Mouse (Mus musculus) 416B (cell line): ENCODE data around the gene Zbtb16.
A peak's percentile ranks its signal among the peaks of the same experiment; 100 is the strongest.

Experiments used
- DNase-seq: peaks from one replicate; pipeline ENCODE4 v3.0.0; 2011; ENCODE audit warnings: low read depth

The Zbtb16 gene

DNA sequence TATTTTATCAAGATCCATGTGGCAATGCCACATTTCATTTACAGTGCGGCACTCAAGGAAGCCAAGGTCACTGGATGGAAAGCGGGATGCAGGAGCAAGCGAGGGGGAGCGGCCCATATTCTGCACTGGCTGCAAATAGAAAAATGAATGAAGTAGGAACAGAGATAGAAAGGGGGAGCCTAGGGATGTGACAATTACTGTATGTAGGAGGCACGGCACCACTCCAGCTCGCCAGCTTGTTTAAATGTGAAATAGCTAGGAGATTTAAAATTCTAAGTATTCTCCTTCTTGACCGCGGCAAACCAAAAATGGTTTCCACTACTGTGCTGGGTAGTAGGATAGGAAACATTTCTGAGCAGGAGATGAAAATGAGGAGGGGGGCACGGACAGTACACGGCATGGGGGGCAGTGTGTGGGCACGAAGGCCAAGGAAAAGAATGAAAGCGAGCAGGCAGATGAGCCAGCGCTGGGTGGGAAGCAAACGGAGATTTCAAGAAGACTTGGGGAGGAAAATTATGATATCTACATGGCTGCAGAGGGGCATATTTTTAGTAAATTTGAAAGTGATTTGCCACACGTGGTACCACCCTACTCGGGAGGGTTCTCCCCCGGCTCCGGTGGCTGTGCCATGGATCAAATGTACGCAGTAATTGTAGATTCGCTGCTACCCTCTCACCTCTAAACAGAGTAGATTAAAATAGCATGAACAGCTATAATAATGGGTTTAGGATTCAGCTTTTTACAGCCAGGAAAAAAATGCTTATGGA is 68.2 kb downstream of the Zbtb16 start:
- no peak for DNase-seq

GRCm38 (mm10) chr9:48765927-48766326 is 70.1 kb downstream of the Zbtb16 start:
- no peak for DNase-seq

DNA sequence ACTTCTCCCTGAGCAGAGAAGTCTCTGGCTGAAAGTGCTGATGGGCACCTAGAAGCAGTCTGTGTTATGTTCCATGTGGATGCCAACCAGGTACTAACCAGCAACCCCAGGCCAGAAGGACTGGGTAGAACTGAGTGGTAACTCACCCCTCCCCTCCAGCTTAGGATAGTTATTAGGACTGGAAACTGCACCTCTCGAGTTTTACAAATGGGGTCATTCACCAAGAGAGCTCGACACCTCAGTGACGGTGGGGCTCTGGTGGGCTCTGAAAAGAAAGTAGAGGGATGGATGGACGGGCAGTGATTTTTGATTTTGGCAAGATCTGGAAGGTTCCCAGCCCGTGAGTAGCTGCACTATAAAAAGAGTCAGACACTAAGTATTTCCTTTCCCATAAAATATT is 71.7 kb downstream of the Zbtb16 start:
- no peak for DNase-seq

GRCm38 (mm10) chr9:48761732-48762637 is 74.0 kb downstream of the Zbtb16 start:
- DNase-seq = no peak

DNA sequence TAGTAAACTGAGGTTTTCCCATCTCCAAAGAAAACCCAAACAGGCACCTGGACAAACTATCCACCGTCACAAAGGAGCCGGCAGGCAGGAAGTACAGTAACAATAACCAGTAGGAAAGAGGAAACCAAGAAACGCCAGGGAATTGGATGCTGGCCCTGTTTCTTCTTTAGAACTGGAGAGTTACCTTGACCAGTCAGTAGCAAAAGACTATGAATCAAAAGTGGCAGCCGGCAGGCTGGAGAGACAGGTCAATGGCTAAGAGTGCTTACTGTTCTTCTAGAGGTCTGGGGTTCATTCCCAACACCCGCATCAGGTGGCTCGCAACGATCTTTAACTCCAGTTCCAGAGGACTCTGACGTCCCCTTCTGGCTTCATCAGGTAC is 74.9 kb downstream of the Zbtb16 start:
- DNase-seq = no peak

- peak; percentile 94 for DNase-seq
These were observed 75.4 kb downstream of the Zbtb16 start for GRCm38 (mm10) chr9:48760449-48761174.

DNA sequence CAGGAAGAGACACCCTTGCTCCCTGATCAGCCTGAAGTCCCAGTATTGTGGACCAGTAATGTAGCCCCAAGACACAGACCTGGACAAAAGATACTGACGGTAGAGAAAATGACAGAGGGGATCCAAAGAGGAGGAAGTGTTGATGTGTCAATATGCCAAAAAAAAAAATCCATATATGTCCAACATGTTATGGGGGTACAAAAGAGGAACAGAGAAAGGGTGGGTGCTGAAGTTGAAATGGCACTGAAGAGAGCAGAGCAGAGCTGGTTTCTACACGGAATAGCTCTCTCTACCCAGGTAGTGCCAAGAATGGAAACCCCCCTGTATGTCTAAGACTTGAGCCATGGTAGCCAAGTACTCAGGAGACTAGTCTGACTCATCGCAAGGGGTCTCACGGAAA is 76.9 kb downstream of the Zbtb16 start:
- no peak for DNase-seq

DNA sequence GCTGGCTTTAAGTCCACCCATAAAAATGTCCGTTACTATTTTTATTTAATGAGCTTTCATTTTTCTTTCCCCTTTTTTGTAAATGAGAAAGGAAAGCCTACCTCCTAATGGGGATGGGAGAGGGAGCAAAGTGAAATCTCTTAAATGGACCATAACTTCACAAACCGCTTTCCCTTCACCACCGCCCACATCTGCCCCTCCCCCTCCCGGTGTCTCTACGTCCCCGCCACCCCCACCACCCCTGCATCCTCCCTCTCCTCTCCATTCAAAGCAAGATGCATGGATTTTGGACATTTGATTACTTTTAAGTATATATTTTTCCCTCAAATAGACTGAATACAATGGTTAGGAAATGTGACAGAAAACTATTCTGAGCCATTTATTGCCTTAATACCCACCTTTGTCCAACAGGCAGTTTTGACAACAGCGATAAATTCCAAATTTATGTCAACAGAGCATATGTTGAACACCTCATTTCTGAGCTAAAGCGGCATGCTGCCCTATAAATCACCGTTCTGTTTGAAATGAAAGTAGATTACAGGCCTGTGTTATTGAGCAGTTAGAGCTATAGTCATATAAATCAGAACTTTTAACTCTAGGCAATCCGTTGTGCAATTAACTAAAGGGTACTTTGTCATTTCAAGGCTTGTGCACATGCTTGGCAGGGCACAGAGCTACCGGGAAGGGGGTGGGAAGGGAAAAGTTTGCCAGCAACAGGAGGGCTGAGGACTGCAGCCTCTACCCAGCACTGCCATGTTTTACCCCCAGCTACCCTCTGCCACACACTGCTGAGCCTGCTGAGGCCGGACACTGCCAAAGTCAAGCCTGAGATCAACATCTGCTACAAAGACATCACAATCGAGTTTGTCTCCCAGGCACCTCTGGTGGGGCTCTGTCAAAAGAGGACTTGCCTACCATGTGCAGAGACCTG is 78.1 kb downstream of the Zbtb16 start:
- DNase-seq = no peak

- no peak for DNase-seq
These were observed 79.7 kb downstream of the Zbtb16 start for GRCm38 (mm10) chr9:48756261-48756812.

DNA sequence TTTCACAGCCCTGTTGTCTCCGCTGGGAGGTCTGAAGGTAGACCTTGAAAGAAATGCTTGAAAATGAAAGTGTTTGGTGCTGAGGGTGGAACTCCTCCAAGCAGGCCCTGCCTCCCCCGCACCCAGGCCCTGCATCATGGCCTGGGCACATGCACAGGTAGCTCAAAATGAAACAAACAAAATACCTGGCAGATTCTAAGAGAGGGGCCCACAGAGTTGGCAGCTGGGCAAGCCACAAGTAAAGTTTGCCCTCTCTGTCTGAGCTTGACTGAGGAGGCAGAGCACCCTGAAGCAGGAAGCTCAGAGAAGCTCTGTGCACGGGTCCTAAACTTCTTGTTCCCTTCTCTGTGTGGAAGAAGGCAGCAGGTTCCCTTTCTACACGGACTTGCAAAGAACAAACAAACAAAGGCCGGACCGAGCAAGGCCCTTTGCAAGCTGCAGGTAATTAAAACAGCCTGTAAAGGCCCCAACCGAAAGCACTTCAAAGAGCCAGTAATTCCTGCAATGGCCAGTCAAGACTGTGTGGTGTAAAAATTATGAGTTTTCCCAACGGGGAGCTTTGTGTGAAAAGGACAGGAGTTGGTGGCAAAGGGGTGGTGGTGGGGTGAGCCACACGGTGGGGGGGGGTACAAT is 80.5 kb downstream of the Zbtb16 start:
- DNase-seq = no peak

GRCm38 (mm10) chr9:48754418-48754817 is 81.6 kb downstream of the Zbtb16 start:
- no peak for DNase-seq

DNA sequence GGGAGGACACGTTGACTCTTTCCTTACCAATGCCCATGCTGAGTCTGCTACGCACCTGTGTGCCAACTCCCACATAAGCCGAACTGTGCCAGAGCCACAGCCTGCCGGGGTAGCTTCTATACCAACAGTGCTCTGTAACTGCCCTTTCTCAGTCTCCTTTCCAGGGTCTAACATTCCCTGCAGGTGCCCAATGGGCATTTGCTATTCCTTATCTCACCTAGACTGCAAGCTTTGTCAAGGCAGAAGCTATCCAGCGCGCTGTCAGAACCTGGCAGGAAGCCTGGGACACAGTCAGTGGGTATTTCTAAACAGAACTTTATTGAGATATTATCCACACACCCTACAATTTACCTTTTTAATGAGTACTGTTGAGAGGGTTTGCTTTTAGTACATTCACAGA is 82.1 kb downstream of the Zbtb16 start:
- no peak for DNase-seq

DNA sequence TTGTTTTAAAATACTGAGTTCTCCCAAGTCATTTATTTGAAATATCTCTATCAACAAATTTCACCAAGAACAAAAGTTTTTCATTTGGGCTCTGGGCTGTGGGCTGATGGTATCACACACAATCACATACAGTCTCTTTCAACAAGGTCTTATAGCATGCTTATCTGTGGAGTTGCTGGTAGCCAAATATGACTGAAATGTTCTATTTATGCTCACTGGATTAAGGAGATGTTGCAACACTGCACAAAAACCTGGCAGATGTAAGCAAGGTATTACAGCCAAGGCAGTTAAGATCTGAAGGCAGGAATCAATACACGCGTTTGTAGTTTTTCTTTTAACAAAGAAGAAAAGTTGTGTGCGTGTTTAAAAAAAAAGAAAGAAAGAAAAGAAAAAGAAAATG is 84.1 kb downstream of the Zbtb16 start:
- no peak for DNase-seq

DNA sequence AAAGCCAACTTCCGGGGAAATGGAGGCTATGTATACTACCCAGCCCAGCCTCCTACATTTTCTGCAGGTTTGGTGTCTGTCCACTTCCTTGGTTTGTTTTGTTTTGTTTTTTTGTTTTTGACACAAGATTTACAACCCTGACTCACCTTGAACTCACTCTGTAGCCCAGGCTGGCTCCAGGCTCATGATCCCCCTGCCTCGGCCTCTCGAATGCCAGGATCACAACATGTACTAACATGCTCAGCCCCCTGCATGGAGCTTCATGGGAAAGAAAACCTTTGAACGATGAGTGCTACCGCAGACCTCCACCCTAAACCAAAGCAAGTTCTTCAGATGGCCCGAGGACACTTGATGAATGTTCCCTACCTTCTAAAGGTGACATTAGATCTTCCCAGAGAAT is 86.4 kb downstream of the Zbtb16 start:
- DNase-seq = no peak

- no peak for DNase-seq
These were observed 86.9 kb downstream of the Zbtb16 start for GRCm38 (mm10) chr9:48749168-48749567.

DNA sequence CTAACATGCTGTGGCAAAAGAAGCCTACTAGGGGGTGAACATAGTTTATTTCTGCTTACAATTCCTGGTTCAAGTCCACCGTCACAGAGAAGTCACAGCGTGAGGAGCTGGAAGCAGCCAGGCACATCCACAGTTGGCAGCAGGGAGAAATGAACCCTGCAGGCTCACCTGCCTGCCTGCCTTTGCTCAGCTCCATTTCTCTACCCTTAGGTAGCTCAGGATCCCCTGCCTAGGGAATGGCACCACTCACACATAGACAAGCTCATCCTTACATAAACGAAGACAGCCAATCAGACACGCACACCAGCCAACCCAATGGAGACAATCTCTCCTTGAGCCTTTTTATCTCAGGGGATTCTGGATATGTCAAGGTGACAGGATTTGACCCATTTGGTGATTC is 87.3 kb downstream of the Zbtb16 start:
- no peak for DNase-seq

DNA sequence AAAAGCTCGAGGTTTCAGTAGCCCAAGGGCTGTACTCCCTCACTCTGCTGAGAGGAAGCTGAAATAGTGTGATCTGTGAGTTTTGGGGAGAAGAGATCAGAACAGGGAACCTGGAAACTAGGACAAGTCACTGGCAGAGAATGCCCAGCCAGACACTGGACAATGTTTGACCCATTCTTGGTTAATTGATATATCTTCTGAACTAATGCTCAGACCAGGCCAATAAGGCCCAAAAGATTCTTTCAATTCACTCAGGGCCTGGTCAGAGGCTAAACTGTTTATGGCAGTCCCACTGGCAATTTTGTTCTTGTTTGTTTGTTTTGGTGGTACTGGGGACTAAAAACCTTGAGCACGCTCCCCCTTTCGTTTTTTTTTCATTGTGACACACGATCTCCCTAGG is 87.8 kb downstream of the Zbtb16 start:
- no peak for DNase-seq

GRCm38 (mm10) chr9:48746506-48746905 is 89.5 kb downstream of the Zbtb16 start:
- DNase-seq = no peak

- no peak for DNase-seq
These were observed 90.5 kb downstream of the Zbtb16 start for GRCm38 (mm10) chr9:48745347-48746119.

DNA sequence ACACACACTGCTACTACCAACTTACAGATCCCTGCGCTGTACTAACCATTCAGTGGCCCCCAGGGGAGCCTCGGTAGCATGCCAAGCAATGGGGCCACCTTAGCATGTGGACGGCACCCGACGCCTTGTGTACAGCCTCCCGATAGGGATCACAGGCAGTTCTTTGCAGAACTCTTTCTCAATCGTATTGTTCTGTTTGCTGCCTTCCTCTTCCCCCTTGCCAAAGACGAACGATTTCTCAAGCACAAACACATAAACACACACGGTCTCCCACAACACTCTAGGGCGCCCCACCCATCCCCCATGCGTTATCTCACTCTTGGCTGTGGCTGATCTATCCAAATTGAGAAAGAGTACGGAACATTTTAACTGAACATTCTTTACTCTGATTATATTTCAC is 91.1 kb downstream of the Zbtb16 start:
- peak; percentile 88 for DNase-seq
